In the genomic region with DNA sequence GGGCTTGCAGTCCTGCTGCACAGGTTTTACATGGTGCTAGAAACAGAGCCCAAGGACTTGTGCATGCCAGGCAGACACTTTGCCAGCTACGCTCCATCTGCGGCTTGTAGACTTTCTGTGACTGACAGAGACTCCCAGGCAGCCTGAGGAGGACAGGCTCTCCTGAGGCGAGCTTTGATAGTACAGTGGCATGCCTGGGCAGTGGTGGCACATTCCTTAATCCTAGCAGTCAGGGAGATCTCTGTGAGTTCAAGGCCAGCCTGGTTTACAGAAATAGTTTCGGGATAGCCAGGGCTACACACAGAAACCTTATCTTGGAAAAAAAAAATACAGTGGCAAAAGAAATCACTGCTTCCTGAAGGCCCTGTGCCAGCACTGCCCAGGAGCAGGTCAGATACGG, we compare ENCODE assay signal across 15 mouse cellular contexts. TPM values are rescaled to one million over a fixed set of nuclear protein-coding genes. Genes with fewer than 3 reads are reported as not detected.
DNase-seq lines count a peak whose midpoint lies in the region; ATAC-seq lines count a peak whose summit lies in the region.
"Had no signal": no experiment of that assay in that cellular context is flagged by ENCODE, and none has a peak within 500 bp of the region (broad histone marks: within the 10 kb centered on the region; RNA-seq: fewer than 3 reads in every experiment).

No protein-coding gene starts in this region.

- H3K27me3 ChIP-seq in kidney, embryonic 15.5 days = no peaks in the 10 kb centered on the region
- H3K27me3 ChIP-seq in liver, embryonic 12.5 days (replicated peaks) = no peaks in the 10 kb centered on the region
- H3K27me3 ChIP-seq: embryonic facial prominence, embryonic 12.5 days had no signal

- no peaks in the 10 kb centered on the region for H3K36me3 ChIP-seq in kidney, embryonic 15.5 days
- H3K36me3 ChIP-seq in liver, embryonic 12.5 days = peaks cover 10% of the 10 kb centered on the region
- H3K36me3 ChIP-seq: embryonic facial prominence, embryonic 12.5 days had no signal

- peaks cover 44% of the 10 kb centered on the region for H3K4me1 ChIP-seq in kidney, embryonic 15.5 days
- H3K4me1 ChIP-seq in liver, embryonic 12.5 days = peaks cover 76% of the 10 kb centered on the region

- no peaks in the 10 kb centered on the region for H3K9me3 ChIP-seq in kidney, embryonic 15.5 days (replicated peaks)
- H3K9me3 ChIP-seq in liver, embryonic 12.5 days (replicated peaks) = no peaks in the 10 kb centered on the region
- H3K9me3 ChIP-seq: embryonic facial prominence, embryonic 12.5 days had no signal

- no peak overlapping the region for H3K9ac ChIP-seq in kidney, embryonic 15.5 days
- no peak overlapping the region for H3K9ac ChIP-seq in liver, embryonic 12.5 days
- H3K9ac ChIP-seq: embryonic facial prominence, embryonic 12.5 days had no signal

- H3K4me3 ChIP-seq in kidney, embryonic 15.5 days (replicated peaks) = no peak overlapping the region
- no peak overlapping the region for H3K4me3 ChIP-seq in liver, embryonic 12.5 days
- H3K4me3 ChIP-seq: embryonic facial prominence, embryonic 12.5 days; left cerebral cortex, adult 2 months; myocyte had no signal

- no peak overlapping the region for H3K4me2 ChIP-seq in kidney, embryonic 15.5 days
- H3K4me2 ChIP-seq in liver, embryonic 12.5 days = no peak overlapping the region
- H3K4me2 ChIP-seq: embryonic facial prominence, embryonic 12.5 days had no signal

- DNase-seq in adrenal gland, adult (ENCODE audit: inconsistent age in 2 of 2, low spot score in 1 of 2) = peak; percentile 69 to 86
- no peak for DNase-seq in adrenal gland, adult 8-10 months
- DNase-seq in kidney, postnatal 25 days = no peak
- DNase-seq in adrenal gland, postnatal 25 days = peak; percentile 28
- DNase-seq in ovary, postnatal 36 days (ENCODE audit: low spot score) = no peak
- DNase-seq in urinary bladder, adult 2 months (ENCODE audit: low spot score) = no peak
- DNase-seq: gastrocnemius, postnatal 10 days; heart, postnatal 14 days; kidney, postnatal 36 days had no signal

- ATAC-seq in kidney, embryonic 15.5 days (replicated peaks; ENCODE audit: low FRiP score) = no peak
- no peak for ATAC-seq in liver, embryonic 12.5 days
- ATAC-seq: forebrain, embryonic 14.5 days had no signal

- H3K27ac ChIP-seq in kidney, embryonic 15.5 days = 0 out of 2 replicates have a peak overlapping the region, but pooled peaks have one; percentile 6
- peak overlapping the region; percentile 77 for H3K27ac ChIP-seq in liver, embryonic 12.5 days
- H3K27ac ChIP-seq: embryonic facial prominence, embryonic 12.5 days had no signal

- 88% methylated on average over 5 of the region's 5 CpGs for WGBS in kidney, embryonic 15.5 days
- 79% methylated on average over 5 of the region's 5 CpGs for WGBS in liver, embryonic 12.5 days (ENCODE audit: insufficient replicate concordance)

RNA-seq across cellular contexts. Expression of a gene that starts 27.1 kb away (rescaled TPM):
- total RNA-seq in adrenal gland, adult 8-10 months (2022) = 1 to 10 TPM; 3.5 to 6.0 (median 5.6) TPM
- not detected in 2 replicates for polyA plus RNA-seq in kidney, embryonic 15.5 days (2015; fragmentation: Nextera tagmentation; extraction: Ambion mirVana)
- 2.1 and 3.5 TPM in 2 replicates for total RNA-seq in adrenal gland, postnatal 25 days (2021)
- polyA plus RNA-seq in liver, embryonic 12.5 days (2016; fragmentation: Nextera tagmentation; extraction: Ambion mirVana) = not detected in 2 replicates
- polyA plus RNA-seq in urinary bladder, adult 2 months (2012; rRNA removed) = 21.8 and 33.9 TPM in 2 replicates
- total RNA-seq: gastrocnemius, postnatal 10 days; heart, postnatal 14 days had no signal
- polyA plus RNA-seq: embryonic facial prominence, embryonic 12.5 days; forebrain, embryonic 14.5 days had no signal

RNA-seq across cellular contexts. Expression of a gene that starts 32.7 kb away (rescaled TPM):
- total RNA-seq in adrenal gland, adult 8-10 months (2022) = 10 to 100 TPM; 52.6 to 84.0 (median 64.7) TPM
- polyA plus RNA-seq in kidney, embryonic 15.5 days (2015; fragmentation: Nextera tagmentation; extraction: Ambion mirVana) = 14.9 and 20.0 TPM in 2 replicates
- 58.2 and 64.5 TPM in 2 replicates for total RNA-seq in adrenal gland, postnatal 25 days (2021)
- 37.2 and 39.1 TPM in 2 replicates for polyA plus RNA-seq in liver, embryonic 12.5 days (2016; fragmentation: Nextera tagmentation; extraction: Ambion mirVana)
- polyA plus RNA-seq in urinary bladder, adult 2 months (2012; rRNA removed) = 45.4 and 50.5 TPM in 2 replicates

RNA-seq across cellular contexts. Expression of a gene that starts 39.8 kb away (rescaled TPM):
- total RNA-seq in adrenal gland, adult 8-10 months (2022) = under 1 TPM in 3 of 4 experiments, not detected in 1; 0.06 to 0.49 (median 0.22) TPM
- 12.7 and 17.5 TPM in 2 replicates for polyA plus RNA-seq in kidney, embryonic 15.5 days (2015; fragmentation: Nextera tagmentation; extraction: Ambion mirVana)
- 1.1 and 1.6 TPM in 2 replicates for total RNA-seq in adrenal gland, postnatal 25 days (2021)
- polyA plus RNA-seq in liver, embryonic 12.5 days (2016; fragmentation: Nextera tagmentation; extraction: Ambion mirVana) = 16.1 and 17.4 TPM in 2 replicates
- 0.29 and 0.36 TPM in 2 replicates for polyA plus RNA-seq in urinary bladder, adult 2 months (2012; rRNA removed)

Comparison
In these comparisons a context has a peak if more than half of its experiments do, and no peak if none do; other contexts are left out.
1. DNase-seq: peak in adrenal gland, adult (2 of 2) and adrenal gland, postnatal 25 days (single experiment); none in adrenal gland, adult 8-10 months (single experiment), kidney, postnatal 25 days (0 of 2), ovary, postnatal 36 days (single experiment) and urinary bladder, adult 2 months (single experiment).
2. RNA of a gene that starts 27.1 kb away (polyA plus RNA-seq): 21.8 to 33.9 TPM in urinary bladder, adult 2 months; not detected in kidney, embryonic 15.5 days and not detected in liver, embryonic 12.5 days; every median in the first group is over 10 times any median in the second.
3. RNA of a gene that starts 39.8 kb away (polyA plus RNA-seq): 12.7 to 17.5 TPM in kidney, embryonic 15.5 days and 16.1 to 17.4 TPM in liver, embryonic 12.5 days; 0.29 to 0.36 TPM in urinary bladder, adult 2 months; every median in the first group is over 10 times any median in the second.